ENCODE assay signal across 14 mouse cellular contexts in the genomic region with DNA sequence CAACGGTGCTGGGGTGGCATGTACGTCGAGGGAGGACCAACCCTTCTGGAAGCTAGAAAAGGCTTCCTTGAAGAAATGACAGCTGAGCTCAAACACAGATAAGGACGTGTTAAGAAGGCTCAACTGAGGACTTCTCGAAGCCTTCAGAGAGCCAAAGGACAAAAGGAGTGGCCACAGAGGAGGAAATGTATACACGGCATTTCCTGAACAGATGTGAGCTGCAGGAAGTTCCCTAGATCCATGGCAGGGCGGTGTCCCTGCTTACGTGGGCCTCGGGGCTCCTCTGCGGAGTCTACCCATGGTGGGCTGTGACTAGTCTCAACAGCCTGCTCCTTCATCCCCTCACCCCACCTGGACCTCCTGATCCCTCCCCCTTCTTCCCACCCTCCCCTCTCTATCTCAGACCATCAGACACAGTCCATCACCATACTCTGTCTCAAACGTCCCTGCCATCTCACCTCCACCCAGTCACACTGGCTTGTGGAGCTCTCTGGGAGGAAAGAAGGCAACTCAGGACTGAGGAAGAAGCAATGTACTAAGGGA. TPM values are rescaled to one million over a fixed set of nuclear protein-coding genes. Genes with fewer than 3 reads are reported as not detected.
DNase-seq lines count a peak whose midpoint lies in the region; ATAC-seq and TF ChIP-seq lines count a peak whose summit lies in the region.
"Had no signal": no experiment of that assay in that cellular context is flagged by ENCODE, and none has a peak within 500 bp of the region (broad histone marks: within the 10 kb centered on the region; RNA-seq: fewer than 3 reads in every experiment).

No protein-coding gene starts in this region.

- no peak overlapping the region for H3K9ac ChIP-seq in kidney, postnatal 0 days (ENCODE audit: low read depth, low read length)
- no peak overlapping the region for H3K9ac ChIP-seq in heart, postnatal 0 days (replicated peaks; ENCODE audit: low read depth, low read length)
- no peak overlapping the region for H3K9ac ChIP-seq in liver, embryonic 14.5 days (replicated peaks)
- no peak overlapping the region for H3K9ac ChIP-seq in stomach, embryonic 16.5 days (ENCODE audit: low read length)
- no peak overlapping the region for H3K9ac ChIP-seq in midbrain, embryonic 16.5 days (ENCODE audit: low read depth, low read length)

- TF ChIP-seq EP300 in heart, postnatal 0 days (IDR thresholded peaks at IDR 0.05; ENCODE audit: low read depth): 0 out of 2 replicates have a peak, but pooled peaks have one; percentile 40
- no peak for TF ChIP-seq EP300 in liver, embryonic 14.5 days (IDR thresholded peaks at IDR 0.05; ENCODE audit: low read depth)

- no peak for DNase-seq in kidney, postnatal 0 days (ENCODE audit: low spot score)
- DNase-seq in kidney, adult 8-10 months: no peak
- DNase-seq in heart, postnatal 0 days (ENCODE audit: low spot score): no peak
- no peak for DNase-seq in liver, embryonic 14.5 days (ENCODE audit: low read depth in 3 of 3, low spot score in 3 of 3)
- DNase-seq in layer of hippocampus, adult 11-12 months (ENCODE audit: low spot score): no peak
- no peak for DNase-seq in cerebellum, adult 9-11 months
- DNase-seq: adrenal gland, postnatal 10 days; cerebellum, postnatal 10 days had no signal

- H3K36me3 ChIP-seq in kidney, postnatal 0 days (ENCODE audit: insufficient read depth, low read length): no peaks in the 10 kb centered on the region
- no peaks in the 10 kb centered on the region for H3K36me3 ChIP-seq in heart, postnatal 0 days (replicated peaks; ENCODE audit: control insufficient read depth, insufficient read depth, low read length)
- H3K36me3 ChIP-seq in liver, embryonic 14.5 days (replicated peaks; ENCODE audit: control insufficient read depth, insufficient read depth, low read depth): no peaks in the 10 kb centered on the region
- no peaks in the 10 kb centered on the region for H3K36me3 ChIP-seq in stomach, embryonic 16.5 days (ENCODE audit: control insufficient read depth, insufficient read depth, low read length)
- H3K36me3 ChIP-seq in midbrain, embryonic 16.5 days (ENCODE audit: control insufficient read depth, insufficient read depth, low read length): no peaks in the 10 kb centered on the region

- H3K9me3 ChIP-seq in kidney, postnatal 0 days (replicated peaks; ENCODE audit: low read length): no peaks in the 10 kb centered on the region
- no peaks in the 10 kb centered on the region for H3K9me3 ChIP-seq in heart, postnatal 0 days (replicated peaks; ENCODE audit: control insufficient read depth, low read length)
- H3K9me3 ChIP-seq in liver, embryonic 14.5 days (ENCODE audit: control insufficient read depth, low read length): no peaks in the 10 kb centered on the region
- H3K9me3 ChIP-seq in stomach, embryonic 16.5 days (replicated peaks; ENCODE audit: control insufficient read depth, low read length): 0 out of 2 replicates have a peak, but pooled peaks cover 4% of the 10 kb centered on the region
- H3K9me3 ChIP-seq in midbrain, embryonic 16.5 days (replicated peaks; ENCODE audit: control insufficient read depth, low read length, poor library complexity, severe bottlenecking): no peaks in the 10 kb centered on the region

- 59% methylated on average over 11 of the region's 11 CpGs for WGBS in kidney, postnatal 0 days
- WGBS in heart, postnatal 0 days: 44% methylated on average over 11 of the region's 11 CpGs
- WGBS in liver, embryonic 14.5 days (ENCODE audit: insufficient replicate concordance): 11% methylated on average over 11 of the region's 11 CpGs
- 59% methylated on average over 11 of the region's 11 CpGs for WGBS in stomach, embryonic 16.5 days
- 81% methylated on average over 11 of the region's 11 CpGs for WGBS in midbrain, embryonic 16.5 days

- no peak overlapping the region for H3K4me2 ChIP-seq in kidney, postnatal 0 days (ENCODE audit: low read length)
- H3K4me2 ChIP-seq in heart, postnatal 0 days (ENCODE audit: low read depth, low read length): no peak overlapping the region
- H3K4me2 ChIP-seq in liver, embryonic 14.5 days (ENCODE audit: low read depth): no peak overlapping the region
- no peak overlapping the region for H3K4me2 ChIP-seq in stomach, embryonic 16.5 days (ENCODE audit: low read depth, low read length)
- H3K4me2 ChIP-seq in midbrain, embryonic 16.5 days (ENCODE audit: low read length): no peak overlapping the region

- no peak for TF ChIP-seq CTCF in kidney, postnatal 0 days (IDR thresholded peaks at IDR 0.05; ENCODE audit: low read depth)
- TF ChIP-seq CTCF in heart, postnatal 0 days (IDR thresholded peaks at IDR 0.05; ENCODE audit: low read depth): no peak
- TF ChIP-seq CTCF in liver, embryonic 14.5 days (IDR thresholded peaks at IDR 0.05; ENCODE audit: low read depth): no peak

- H3K27ac ChIP-seq in kidney, postnatal 0 days: peak overlapping the region; percentile 67; the same call in 1 of the 2 replicates
- peak overlapping the region; percentile 44 for H3K27ac ChIP-seq in heart, postnatal 0 days (ENCODE audit: low read depth)
- no peak overlapping the region for H3K27ac ChIP-seq in liver, embryonic 14.5 days
- H3K27ac ChIP-seq in stomach, embryonic 16.5 days (ENCODE audit: low read length): peak overlapping the region; percentile 75; the same call in 1 of the 2 replicates
- no peak overlapping the region for H3K27ac ChIP-seq in midbrain, embryonic 16.5 days (ENCODE audit: low read length)

- no peak overlapping the region for H3K4me3 ChIP-seq in kidney, postnatal 0 days (replicated peaks; ENCODE audit: low read depth, low read length)
- no peak overlapping the region for H3K4me3 ChIP-seq in heart, postnatal 0 days (ENCODE audit: low read depth, low read length)
- no peak overlapping the region for H3K4me3 ChIP-seq in liver, embryonic 14.5 days (ENCODE audit: insufficient read depth in 1 of 2, low read depth in 2 of 2, low read length in 2 of 2)
- no peak overlapping the region for H3K4me3 ChIP-seq in stomach, embryonic 16.5 days (replicated peaks; ENCODE audit: low read length)
- no peak overlapping the region for H3K4me3 ChIP-seq in midbrain, embryonic 16.5 days (ENCODE audit: low read depth, low read length)

- H3K4me1 ChIP-seq in kidney, postnatal 0 days (replicated peaks; ENCODE audit: insufficient read depth, low read length): peaks cover 21% of the 10 kb centered on the region; the same call in 1 of the 2 replicates
- peaks cover 26% of the 10 kb centered on the region for H3K4me1 ChIP-seq in heart, postnatal 0 days (ENCODE audit: control insufficient read depth, insufficient read depth)
- peaks cover 0 to 28% of the 10 kb centered on the region in 2 experiments; a peak in 2 of 4 replicates for H3K4me1 ChIP-seq in liver, embryonic 14.5 days (replicated peaks; ENCODE audit: control insufficient read depth in 2 of 2, insufficient read depth in 2 of 2, low read length in 1 of 2)
- peaks cover 34% of the 10 kb centered on the region for H3K4me1 ChIP-seq in stomach, embryonic 16.5 days (ENCODE audit: control insufficient read depth, insufficient read depth, low read length)
- H3K4me1 ChIP-seq in midbrain, embryonic 16.5 days (ENCODE audit: control insufficient read depth, insufficient read depth, low read length): 0 out of 2 replicates have a peak, but pooled peaks cover 4% of the 10 kb centered on the region

- no peaks in the 10 kb centered on the region for H3K27me3 ChIP-seq in kidney, postnatal 0 days (ENCODE audit: insufficient read depth, low read length)
- no peaks in the 10 kb centered on the region for H3K27me3 ChIP-seq in heart, postnatal 0 days (ENCODE audit: control insufficient read depth, insufficient read depth, low read length)
- H3K27me3 ChIP-seq in liver, embryonic 14.5 days (ENCODE audit: control insufficient read depth, insufficient read depth, low read length): no peaks in the 10 kb centered on the region
- no peaks in the 10 kb centered on the region for H3K27me3 ChIP-seq in stomach, embryonic 16.5 days (ENCODE audit: control insufficient read depth, insufficient read depth, low read length)
- H3K27me3 ChIP-seq in midbrain, embryonic 16.5 days (ENCODE audit: control insufficient read depth, insufficient read depth, low read depth, low read length): no peaks in the 10 kb centered on the region

- ATAC-seq in kidney, postnatal 0 days (replicated peaks; ENCODE audit: low FRiP score, low read depth): no peak
- ATAC-seq in heart, postnatal 0 days (ENCODE audit: insufficient read depth, low read depth): peak; percentile 28
- ATAC-seq in liver, embryonic 14.5 days (ENCODE audit: insufficient read depth): peak; percentile 31; the same call in 1 of the 2 replicates
- ATAC-seq in stomach, embryonic 16.5 days (ENCODE audit: insufficient read depth, low FRiP score): no peak
- ATAC-seq in midbrain, embryonic 16.5 days: no peak
- ATAC-seq: inflammation-experienced regulatory T-cells, adult 6 months had no signal

RNA-seq across cellular contexts. Expression of a gene that starts 37.3 kb away (rescaled TPM):
- 0.22 and 0.32 TPM in 2 replicates for polyA plus RNA-seq in kidney, postnatal 0 days (2015; fragmentation: Nextera tagmentation; extraction: Ambion mirVana)
- 0.88 and 5.4 TPM in 2 replicates for total RNA-seq in heart, postnatal 0 days (2014; rRNA removed; ENCODE audit: low replicate concordance)
- 0.81 and 1.2 TPM in 2 replicates for polyA plus RNA-seq in heart, postnatal 0 days (2015; fragmentation: Nextera tagmentation; extraction: Ambion mirVana)
- 0.02 TPM in 2 replicates for polyA plus RNA-seq in liver, embryonic 14.5 days (2012; rRNA removed)
- 0.13 TPM in 1 of 2 replicates, not detected in the other for polyA plus RNA-seq in liver, embryonic 14.5 days (2014; fragmentation: Nextera tagmentation; extraction: Ambion mirVana)
- 1.9 and 3.1 TPM in 2 replicates for polyA plus RNA-seq in stomach, embryonic 16.5 days (2015; fragmentation: Nextera tagmentation; extraction: Ambion mirVana)
- polyA plus RNA-seq in midbrain, embryonic 16.5 days (2015; fragmentation: Nextera tagmentation; extraction: Ambion mirVana): not detected in 2 replicates
- polyA plus RNA-seq: inflammation-experienced regulatory T-cells, adult 6 months; neural tube, embryonic 14.5 days had no signal

RNA-seq across cellular contexts. Expression of a gene that starts 45.6 kb away (rescaled TPM):
- 10.6 and 11.5 TPM in 2 replicates for polyA plus RNA-seq in kidney, postnatal 0 days (2015; fragmentation: Nextera tagmentation; extraction: Ambion mirVana)
- total RNA-seq in heart, postnatal 0 days (2014; rRNA removed; ENCODE audit: low replicate concordance): 7.9 and 10.6 TPM in 2 replicates
- polyA plus RNA-seq in heart, postnatal 0 days (2015; fragmentation: Nextera tagmentation; extraction: Ambion mirVana): 5.7 and 7.8 TPM in 2 replicates
- 2.2 and 4.0 TPM in 2 replicates for polyA plus RNA-seq in liver, embryonic 14.5 days (2012; rRNA removed)
- 5.4 and 7.7 TPM in 2 replicates for polyA plus RNA-seq in liver, embryonic 14.5 days (2014; fragmentation: Nextera tagmentation; extraction: Ambion mirVana)
- 11.9 and 12.6 TPM in 2 replicates for polyA plus RNA-seq in stomach, embryonic 16.5 days (2015; fragmentation: Nextera tagmentation; extraction: Ambion mirVana)
- 19.2 and 21.3 TPM in 2 replicates for polyA plus RNA-seq in midbrain, embryonic 16.5 days (2015; fragmentation: Nextera tagmentation; extraction: Ambion mirVana)

RNA-seq across cellular contexts. Expression of a gene that starts 56.8 kb away (rescaled TPM):
- polyA plus RNA-seq in kidney, postnatal 0 days (2015; fragmentation: Nextera tagmentation; extraction: Ambion mirVana): not detected in 2 replicates
- total RNA-seq in heart, postnatal 0 days (2014; rRNA removed; ENCODE audit: low replicate concordance): not detected in 2 replicates
- not detected in 2 replicates for polyA plus RNA-seq in heart, postnatal 0 days (2015; fragmentation: Nextera tagmentation; extraction: Ambion mirVana)
- polyA plus RNA-seq in liver, embryonic 14.5 days (2012; rRNA removed): not detected in 2 replicates
- polyA plus RNA-seq in liver, embryonic 14.5 days (2014; fragmentation: Nextera tagmentation; extraction: Ambion mirVana): not detected in 2 replicates
- not detected in 2 replicates for polyA plus RNA-seq in stomach, embryonic 16.5 days (2015; fragmentation: Nextera tagmentation; extraction: Ambion mirVana)
- polyA plus RNA-seq in midbrain, embryonic 16.5 days (2015; fragmentation: Nextera tagmentation; extraction: Ambion mirVana): not detected in 2 replicates
- total RNA-seq: adrenal gland, postnatal 10 days; left cerebral cortex, postnatal 14 days; MEL had no signal
- polyA plus RNA-seq: inflammation-experienced regulatory T-cells, adult 6 months; neural tube, embryonic 14.5 days had no signal

Comparison
In these comparisons a context has a peak if more than half of its experiments do, and no peak if none do; other contexts are left out.
1. ATAC-seq: peak in heart, postnatal 0 days (single experiment) and liver, embryonic 14.5 days (single experiment); none in kidney, postnatal 0 days (single experiment), stomach, embryonic 16.5 days (single experiment) and midbrain, embryonic 16.5 days (single experiment).
2. H3K27ac ChIP-seq: peak in kidney, postnatal 0 days (single experiment), heart, postnatal 0 days (single experiment) and stomach, embryonic 16.5 days (single experiment); none in liver, embryonic 14.5 days (single experiment) and midbrain, embryonic 16.5 days (single experiment).